Mouse (Mus musculus): ENCODE results near the gene Adra1b. TPM values are rescaled to one million over a fixed set of nuclear protein-coding genes. Genes with fewer than 3 reads are reported as not detected.

Gene Adra1b
- total and polyA plus RNA-seq, 2 experiments: 21.6 to 191 TPM

DNA sequence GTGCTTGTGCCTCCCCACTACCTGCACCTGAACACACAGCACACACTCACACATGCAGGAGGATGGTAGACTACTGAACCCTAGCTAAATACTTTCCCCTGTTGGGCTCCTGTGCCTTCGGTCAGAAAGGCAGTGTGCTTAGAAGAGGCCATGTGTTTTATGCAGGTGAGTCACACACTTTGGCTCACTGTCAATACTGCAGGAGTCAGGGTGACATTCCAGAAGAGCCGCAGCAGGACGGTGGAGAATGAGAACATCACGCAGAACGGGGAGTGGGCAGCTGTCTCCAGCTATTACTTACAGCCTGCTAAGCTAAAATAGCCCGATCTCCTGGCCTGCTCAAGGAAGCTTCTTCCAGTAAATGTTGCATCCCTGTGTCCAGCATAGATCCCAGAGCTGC lies 32.5 kb upstream of the Adra1b start:
- H3K79me2 ChIP-seq (ENCODE audit: control insufficient read depth, insufficient read depth, low read length): no peaks in the 10 kb centered on the region
- H3K4me3 ChIP-seq (ENCODE audit: insufficient read depth, low read depth, low read length): no peak overlapping the region
- H3K9ac ChIP-seq (ENCODE audit: low read depth, low read length): no peak overlapping the region
- no peak for DNase-seq (ENCODE audit: extremely low read depth, low read depth, low spot score)
- 68% methylated on average over 6 of the region's 6 CpGs for WGBS
- TF ChIP-seq POLR2A (IDR thresholded peaks at IDR 0.05; ENCODE audit: extremely low read depth, insufficient read depth, low read length) (no peak), CTCF (IDR thresholded peaks at IDR 0.05; ENCODE audit: low read depth, low read length) (no peak)
- no peaks in the 10 kb centered on the region for H3K36me3 ChIP-seq (ENCODE audit: control insufficient read depth, insufficient read depth, low read length)
- peaks cover 8% of the 10 kb centered on the region; the same call in 1 of the 2 replicates for H3K4me1 ChIP-seq (ENCODE audit: control insufficient read depth, insufficient read depth, low read length)
- H3K27ac ChIP-seq (replicated peaks; ENCODE audit: insufficient read depth, low read depth, low read length): no peak overlapping the region
- H3K27me3 ChIP-seq (ENCODE audit: control insufficient read depth, insufficient read depth, low read length): no peaks in the 10 kb centered on the region

DNA sequence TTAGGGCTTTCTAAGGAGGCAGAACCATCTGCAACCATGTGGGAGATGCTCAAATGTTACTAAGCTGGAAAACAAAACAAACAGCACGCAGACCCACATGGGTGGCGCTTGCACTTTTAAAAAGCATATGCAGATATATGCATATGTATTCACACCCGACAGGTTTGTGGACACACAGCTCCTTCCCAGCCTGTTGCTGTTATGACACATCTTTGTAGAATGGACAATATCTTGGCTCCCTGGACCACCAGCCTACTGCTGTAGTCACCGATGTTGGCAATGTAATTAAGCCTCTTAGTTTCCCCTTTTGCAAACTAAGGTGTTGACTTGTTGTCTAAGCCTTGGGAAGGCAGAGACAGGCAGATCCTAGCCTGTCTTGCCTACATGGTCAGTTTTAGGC lies 32.0 kb upstream of the Adra1b start:
- DNase-seq (ENCODE audit: extremely low read depth, low read depth, low spot score): no peak

DNA sequence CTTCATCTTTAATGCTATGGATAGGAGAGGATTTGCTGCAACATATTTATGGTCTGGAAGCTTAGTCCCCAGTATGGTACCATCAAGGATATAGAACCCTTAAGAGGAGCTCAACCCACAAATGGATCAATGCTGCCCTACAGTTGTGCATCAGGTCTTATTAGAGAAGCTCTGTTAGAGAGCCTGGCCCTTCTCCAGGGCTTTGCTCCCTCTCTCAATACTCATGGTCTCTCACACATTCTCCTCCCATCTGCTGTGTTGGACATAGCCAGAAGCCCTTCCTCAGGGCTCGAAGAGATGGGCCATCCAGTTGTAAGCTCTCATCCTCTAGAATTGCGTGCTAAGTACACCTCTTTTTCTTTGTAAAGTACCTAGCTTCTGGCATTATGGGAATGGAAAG lies 29.2 kb upstream of the Adra1b start:
- Histone ChIP-seq H3K9ac (ENCODE audit: low read depth, low read length) (no peak overlapping the region), H3K27ac (replicated peaks; ENCODE audit: insufficient read depth, low read depth, low read length) (no peak overlapping the region), H3K4me1 (ENCODE audit: control insufficient read depth, insufficient read depth, low read length) (peaks cover 17% of the 10 kb centered on the region), H3K79me2 (ENCODE audit: control insufficient read depth, insufficient read depth, low read length) (no peaks in the 10 kb centered on the region), H3K36me3 (ENCODE audit: control insufficient read depth, insufficient read depth, low read length) (no peaks in the 10 kb centered on the region), H3K27me3 (ENCODE audit: control insufficient read depth, insufficient read depth, low read length) (no peaks in the 10 kb centered on the region), H3K4me3 (ENCODE audit: insufficient read depth, low read depth, low read length) (no peak overlapping the region)
- WGBS: 90% methylated on average over 2 of the region's 2 CpGs
- no peak for DNase-seq (ENCODE audit: extremely low read depth, low read depth, low spot score)
- TF ChIP-seq CTCF (IDR thresholded peaks at IDR 0.05; ENCODE audit: low read depth, low read length) (no peak), POLR2A (IDR thresholded peaks at IDR 0.05; ENCODE audit: extremely low read depth, insufficient read depth, low read length) (no peak)

More for the DNA sequence above, 32.0 kb upstream of the Adra1b start:
- Histone ChIP-seq H3K79me2 (ENCODE audit: control insufficient read depth, insufficient read depth, low read length) (no peaks in the 10 kb centered on the region), H3K27ac (replicated peaks; ENCODE audit: insufficient read depth, low read depth, low read length) (no peak overlapping the region), H3K4me3 (ENCODE audit: insufficient read depth, low read depth, low read length) (no peak overlapping the region), H3K4me1 (ENCODE audit: control insufficient read depth, insufficient read depth, low read length) (peaks cover 8% of the 10 kb centered on the region; the same call in 1 of the 2 replicates), H3K9ac (ENCODE audit: low read depth, low read length) (no peak overlapping the region), H3K36me3 (ENCODE audit: control insufficient read depth, insufficient read depth, low read length) (no peaks in the 10 kb centered on the region), H3K27me3 (ENCODE audit: control insufficient read depth, insufficient read depth, low read length) (no peaks in the 10 kb centered on the region)
- WGBS: 92% methylated on average over 4 of the region's 4 CpGs
- no peak for TF ChIP-seq CTCF (IDR thresholded peaks at IDR 0.05; ENCODE audit: low read depth, low read length)
- TF ChIP-seq POLR2A (IDR thresholded peaks at IDR 0.05; ENCODE audit: extremely low read depth, insufficient read depth, low read length): no peak

DNA sequence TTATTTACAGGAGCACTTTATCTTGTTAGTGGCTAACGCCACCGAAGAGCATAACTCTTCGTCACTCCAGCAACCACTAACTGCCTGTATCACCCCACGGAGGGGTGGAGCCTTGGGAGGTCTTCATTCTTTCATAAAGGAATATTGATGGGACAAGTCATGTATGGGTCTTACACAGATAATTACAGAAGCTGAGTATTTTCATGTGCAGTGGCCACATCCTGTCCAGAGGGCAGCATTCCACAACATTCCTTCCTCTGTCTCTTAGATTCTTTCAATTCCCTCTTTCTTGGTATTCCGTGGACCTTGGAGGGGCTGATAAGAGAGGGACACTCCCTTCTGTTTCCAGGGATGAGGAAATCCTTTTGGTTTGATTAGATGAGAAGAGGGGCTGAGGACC lies 28.7 kb upstream of the Adra1b start:
- 67% methylated on average over 5 of the region's 5 CpGs for WGBS

DNA sequence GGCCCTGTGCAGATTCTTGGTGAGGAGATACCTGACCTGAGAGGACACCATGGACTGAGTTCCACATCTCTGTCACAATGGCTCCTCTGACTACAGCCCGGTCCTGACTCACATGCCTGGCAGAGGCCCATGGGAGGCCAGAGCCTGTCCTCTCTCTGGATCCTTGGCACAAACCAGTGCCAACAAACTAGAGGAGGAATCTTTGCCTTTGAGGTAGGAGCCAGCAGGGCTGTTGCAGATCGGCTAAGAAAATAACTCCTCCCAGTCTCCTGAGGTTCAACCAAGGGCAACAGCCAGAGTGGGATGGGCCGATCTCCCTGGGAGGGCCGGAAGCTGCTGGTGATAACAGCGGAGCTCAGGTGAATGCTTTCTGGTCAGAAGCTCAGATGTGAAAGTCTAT lies 28.2 kb upstream of the Adra1b start:
- WGBS: 9% methylated on average over 5 of the region's 5 CpGs
- Histone ChIP-seq H3K36me3 (ENCODE audit: control insufficient read depth, insufficient read depth, low read length) (no peaks in the 10 kb centered on the region), H3K4me1 (ENCODE audit: control insufficient read depth, insufficient read depth, low read length) (peaks cover 17% of the 10 kb centered on the region), H3K9ac (ENCODE audit: low read depth, low read length) (no peak overlapping the region), H3K4me3 (ENCODE audit: insufficient read depth, low read depth, low read length) (no peak overlapping the region), H3K27me3 (ENCODE audit: control insufficient read depth, insufficient read depth, low read length) (no peaks in the 10 kb centered on the region), H3K79me2 (ENCODE audit: control insufficient read depth, insufficient read depth, low read length) (no peaks in the 10 kb centered on the region), H3K27ac (replicated peaks; ENCODE audit: insufficient read depth, low read depth, low read length) (no peak overlapping the region)
- peak; percentile 97 for DNase-seq (ENCODE audit: extremely low read depth, low read depth, low spot score)
- TF ChIP-seq CTCF (IDR thresholded peaks at IDR 0.05; ENCODE audit: low read depth, low read length): no peak
- TF ChIP-seq POLR2A (IDR thresholded peaks at IDR 0.05; ENCODE audit: extremely low read depth, insufficient read depth, low read length): no peak

More for the DNA sequence above, 28.7 kb upstream of the Adra1b start:
- DNase-seq (ENCODE audit: extremely low read depth, low read depth, low spot score): no peak
- H3K4me1 ChIP-seq (ENCODE audit: control insufficient read depth, insufficient read depth, low read length): peaks cover 17% of the 10 kb centered on the region
- H3K36me3 ChIP-seq (ENCODE audit: control insufficient read depth, insufficient read depth, low read length): no peaks in the 10 kb centered on the region
- no peaks in the 10 kb centered on the region for H3K27me3 ChIP-seq (ENCODE audit: control insufficient read depth, insufficient read depth, low read length)
- no peak overlapping the region for H3K27ac ChIP-seq (replicated peaks; ENCODE audit: insufficient read depth, low read depth, low read length)
- TF ChIP-seq CTCF (IDR thresholded peaks at IDR 0.05; ENCODE audit: low read depth, low read length) (no peak), POLR2A (IDR thresholded peaks at IDR 0.05; ENCODE audit: extremely low read depth, insufficient read depth, low read length) (no peak)
- no peaks in the 10 kb centered on the region for H3K79me2 ChIP-seq (ENCODE audit: control insufficient read depth, insufficient read depth, low read length)
- H3K9ac ChIP-seq (ENCODE audit: low read depth, low read length): no peak overlapping the region
- H3K4me3 ChIP-seq (ENCODE audit: insufficient read depth, low read depth, low read length): no peak overlapping the region

DNA sequence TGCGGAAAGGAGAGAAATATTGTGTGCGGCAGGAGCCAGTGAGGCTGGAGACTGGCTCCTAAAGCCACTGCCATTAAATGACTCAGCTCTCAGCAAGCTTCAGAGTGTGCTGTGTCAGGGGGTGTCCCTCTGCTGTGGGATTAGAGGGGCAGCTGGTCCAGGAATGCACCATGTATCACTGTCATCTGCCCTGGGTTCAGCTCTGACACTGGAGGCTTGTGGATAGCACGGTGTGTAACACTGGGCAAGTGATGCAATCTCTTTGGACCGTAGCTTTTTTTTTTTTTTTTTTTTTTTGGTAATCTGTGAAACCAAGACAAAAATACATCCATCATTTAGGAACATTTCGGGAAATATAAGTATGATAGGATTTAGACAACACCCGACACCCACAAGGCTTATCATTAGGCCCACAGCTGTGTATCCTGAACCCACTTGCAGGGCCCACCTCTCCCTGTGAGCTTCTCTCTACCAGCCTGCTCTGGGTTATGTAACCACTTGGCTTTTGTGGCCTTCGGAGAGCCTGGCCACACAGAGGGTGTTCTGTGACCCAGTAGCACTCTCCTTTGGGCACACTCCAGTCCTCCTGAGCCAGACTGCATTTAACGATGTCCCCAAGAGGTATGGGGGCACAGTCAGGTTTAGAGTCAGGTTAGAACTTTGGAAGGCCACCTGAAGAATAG lies 26.3 kb upstream of the Adra1b start:
- peak overlapping the region; percentile 49 for H3K27ac ChIP-seq (replicated peaks; ENCODE audit: insufficient read depth, low read depth, low read length)

More for the DNA sequence above, 26.3 kb upstream of the Adra1b start:
- 39% methylated on average over 8 of the region's 8 CpGs for WGBS
- Histone ChIP-seq H3K36me3 (ENCODE audit: control insufficient read depth, insufficient read depth, low read length) (no peaks in the 10 kb centered on the region), H3K27me3 (ENCODE audit: control insufficient read depth, insufficient read depth, low read length) (no peaks in the 10 kb centered on the region), H3K79me2 (ENCODE audit: control insufficient read depth, insufficient read depth, low read length) (no peaks in the 10 kb centered on the region), H3K9ac (ENCODE audit: low read depth, low read length) (no peak overlapping the region), H3K4me1 (ENCODE audit: control insufficient read depth, insufficient read depth, low read length) (peaks cover 17% of the 10 kb centered on the region), H3K4me3 (ENCODE audit: insufficient read depth, low read depth, low read length) (no peak overlapping the region)
- TF ChIP-seq CTCF (IDR thresholded peaks at IDR 0.05; ENCODE audit: low read depth, low read length) (no peak), POLR2A (IDR thresholded peaks at IDR 0.05; ENCODE audit: extremely low read depth, insufficient read depth, low read length) (no peak)
- DNase-seq (ENCODE audit: extremely low read depth, low read depth, low spot score): peak; percentile 92

Data from liver, adult 2 months (tissue).